Comparison of ENCODE assay signal across 13 mouse cellular contexts in the genomic region with DNA sequence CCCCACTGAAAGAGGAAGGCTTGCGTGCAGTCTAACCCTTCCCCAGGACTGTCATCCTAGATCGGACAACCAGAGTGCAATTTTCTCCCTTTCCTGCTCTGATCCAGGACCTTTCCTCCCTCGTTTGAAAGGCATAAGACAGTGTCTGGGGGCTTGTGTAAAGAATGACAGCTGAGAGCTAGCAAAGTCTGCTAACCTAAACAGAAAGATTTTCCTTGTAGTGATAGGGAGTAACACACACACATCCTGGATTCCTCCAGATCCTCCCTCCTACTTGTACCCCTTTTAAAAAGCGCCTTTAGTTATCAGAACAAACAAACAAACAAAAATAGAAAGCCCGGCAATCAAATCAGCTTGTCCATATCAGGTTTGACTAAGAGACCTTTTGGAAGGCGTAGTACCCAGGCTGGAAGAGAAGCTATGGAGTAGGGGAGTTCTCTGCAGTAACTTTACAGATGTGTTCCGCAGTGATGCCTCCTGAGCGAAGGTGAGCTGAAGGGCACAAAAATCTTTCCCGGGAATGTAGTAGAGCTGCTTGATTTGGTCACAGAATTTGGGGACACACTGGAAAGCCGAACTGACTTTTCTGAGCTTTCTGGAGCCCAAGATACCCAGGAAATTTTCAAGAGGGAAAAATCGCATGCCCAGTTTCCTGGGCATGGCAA. TPM values are rescaled to one million over a fixed set of nuclear protein-coding genes. Genes with fewer than 3 reads are reported as not detected.
DNase-seq lines count a peak whose midpoint lies in the region; ATAC-seq and TF ChIP-seq lines count a peak whose summit lies in the region.
"Had no signal": no experiment of that assay in that cellular context is flagged by ENCODE, and none has a peak within 500 bp of the region (broad histone marks: within the 10 kb centered on the region; RNA-seq: fewer than 3 reads in every experiment).

No protein-coding gene starts in this region.

- H3K36me3 ChIP-seq in E14TG2a.4 (ENCODE audit: insufficient read depth, low read length) = no peaks in the 10 kb centered on the region
- no peaks in the 10 kb centered on the region for H3K36me3 ChIP-seq in embryonic facial prominence, embryonic 14.5 days (ENCODE audit: control insufficient read depth, insufficient read depth, low read length)
- H3K36me3 ChIP-seq in hindbrain, embryonic 13.5 days = no peaks in the 10 kb centered on the region
- H3K36me3 ChIP-seq in midbrain, embryonic 13.5 days = no peaks in the 10 kb centered on the region
- H3K36me3 ChIP-seq: heart, embryonic 15.5 days had no signal

- peak overlapping the region; percentile 4 for H3K4me2 ChIP-seq in embryonic facial prominence, embryonic 14.5 days (ENCODE audit: low read depth, low read length)
- H3K4me2 ChIP-seq in hindbrain, embryonic 13.5 days = peak overlapping the region; percentile 62
- peak overlapping the region; percentile 66 for H3K4me2 ChIP-seq in midbrain, embryonic 13.5 days (replicated peaks)
- H3K4me2 ChIP-seq: heart, embryonic 15.5 days had no signal

- TF ChIP-seq CTCF in E14TG2a.4 (conservative IDR thresholded peaks at IDR 0.05; ENCODE audit: low read length) = no peak

- H3K9me3 ChIP-seq in E14TG2a.4 (ENCODE audit: low read length) = no peaks in the 10 kb centered on the region
- no peaks in the 10 kb centered on the region for H3K9me3 ChIP-seq in embryonic facial prominence, embryonic 14.5 days (ENCODE audit: control insufficient read depth, low read length)
- no peaks in the 10 kb centered on the region for H3K9me3 ChIP-seq in hindbrain, embryonic 13.5 days
- no peaks in the 10 kb centered on the region for H3K9me3 ChIP-seq in midbrain, embryonic 13.5 days
- H3K9me3 ChIP-seq: heart, embryonic 15.5 days had no signal

- peaks cover 56% of the 10 kb centered on the region for H3K27me3 ChIP-seq in E14TG2a.4 (ENCODE audit: insufficient read depth, low read length)
- H3K27me3 ChIP-seq in embryonic facial prominence, embryonic 14.5 days (replicated peaks; ENCODE audit: control insufficient read depth, insufficient read depth, low read length) = peaks cover 90% of the 10 kb centered on the region
- H3K27me3 ChIP-seq in hindbrain, embryonic 13.5 days = peaks cover 77% of the 10 kb centered on the region
- H3K27me3 ChIP-seq in midbrain, embryonic 13.5 days = peaks cover 77% of the 10 kb centered on the region

- 4% methylated on average over 11 of the region's 11 CpGs for WGBS in embryonic facial prominence, embryonic 14.5 days
- WGBS in hindbrain, embryonic 13.5 days = 3% methylated on average over 11 of the region's 11 CpGs
- 3% methylated on average over 11 of the region's 11 CpGs for WGBS in midbrain, embryonic 13.5 days

- peaks cover 38% of the 10 kb centered on the region for H3K4me1 ChIP-seq in E14TG2a.4 (replicated peaks; ENCODE audit: low read depth, low read length)
- H3K4me1 ChIP-seq in embryonic facial prominence, embryonic 14.5 days (ENCODE audit: control insufficient read depth, insufficient read depth, low read length) = no peaks in the 10 kb centered on the region
- peaks cover 12% of the 10 kb centered on the region; the same call in 1 of the 2 replicates for H3K4me1 ChIP-seq in hindbrain, embryonic 13.5 days (replicated peaks)
- H3K4me1 ChIP-seq in midbrain, embryonic 13.5 days (replicated peaks) = peaks cover 11% of the 10 kb centered on the region
- H3K4me1 ChIP-seq: heart, embryonic 15.5 days had no signal

- no peak overlapping the region for H3K27ac ChIP-seq in embryonic facial prominence, embryonic 14.5 days (replicated peaks; ENCODE audit: low read depth, low read length)
- H3K27ac ChIP-seq in hindbrain, embryonic 13.5 days = peak overlapping the region; percentile 93
- peak overlapping the region; percentile 97 for H3K27ac ChIP-seq in midbrain, embryonic 13.5 days
- H3K27ac ChIP-seq: heart, embryonic 15.5 days had no signal

- H3K4me3 ChIP-seq in E14TG2a.4 (replicated peaks; ENCODE audit: low read length) = 0 out of 2 replicates have a peak overlapping the region, but pooled peaks have one; percentile 17
- H3K4me3 ChIP-seq in embryonic facial prominence, embryonic 14.5 days (ENCODE audit: low read depth, low read length) = peak overlapping the region; percentile 8; the same call in 1 of the 2 replicates
- H3K4me3 ChIP-seq in hindbrain, embryonic 13.5 days = peak overlapping the region; percentile 50
- peak overlapping the region; percentile 55 for H3K4me3 ChIP-seq in midbrain, embryonic 13.5 days (replicated peaks)
- H3K4me3 ChIP-seq: heart, embryonic 15.5 days had no signal

- no peak for DNase-seq in embryonic facial prominence, embryonic 14.5 days (ENCODE audit: low spot score)
- DNase-seq in kidney, adult 18-20 months = no peak
- no peak for DNase-seq in spleen, postnatal 4 days (ENCODE audit: low spot score in 2 of 2)
- DNase-seq in cerebellum, adult 11 months = no peak
- DNase-seq in ovary, postnatal 14 days (ENCODE audit: low spot score) = no peak
- DNase-seq: gastrocnemius, postnatal 36 days; liver had no signal

- no peak overlapping the region for H3K9ac ChIP-seq in embryonic facial prominence, embryonic 14.5 days (ENCODE audit: low read depth, low read length)
- H3K9ac ChIP-seq in hindbrain, embryonic 13.5 days = peak overlapping the region; percentile 89
- peak overlapping the region; percentile 82 for H3K9ac ChIP-seq in midbrain, embryonic 13.5 days (replicated peaks)
- H3K9ac ChIP-seq: heart, embryonic 15.5 days had no signal

- ATAC-seq in embryonic facial prominence, embryonic 14.5 days (ENCODE audit: low read depth) = no peak
- no peak for ATAC-seq in hindbrain, embryonic 13.5 days (ENCODE audit: low FRiP score)
- no peak for ATAC-seq in midbrain, embryonic 13.5 days
- ATAC-seq: lung, postnatal 0 days had no signal

RNA-seq across cellular contexts. Expression of a gene that starts 3.9 kb away (rescaled TPM):
- 3.9 and 4.4 TPM in 2 replicates for polyA plus RNA-seq in embryonic facial prominence, embryonic 14.5 days (2014; fragmentation: Nextera tagmentation; extraction: Ambion mirVana)
- 78.6 and 80.9 TPM in 2 replicates for polyA plus RNA-seq in hindbrain, embryonic 13.5 days (2015; fragmentation: Nextera tagmentation; extraction: Ambion mirVana)
- 76.8 and 92.2 TPM in 2 replicates for polyA plus RNA-seq in midbrain, embryonic 13.5 days (2015; fragmentation: Nextera tagmentation; extraction: Ambion mirVana)
- polyA plus RNA-seq: kidney, embryonic 14.5 days; lung, postnatal 0 days had no signal

Comparison
In these comparisons a context has a peak if more than half of its experiments do, and no peak if none do; other contexts are left out.
1. H3K4me2 ChIP-seq: peak in every context shown above with its lines; median percentile 66 in midbrain, embryonic 13.5 days; 62 in hindbrain, embryonic 13.5 days; 4 in embryonic facial prominence, embryonic 14.5 days.
2. RNA of a gene that starts 3.9 kb away (polyA plus RNA-seq): 78.6 to 80.9 TPM in hindbrain, embryonic 13.5 days and 76.8 to 92.2 TPM in midbrain, embryonic 13.5 days; 3.9 to 4.4 TPM in embryonic facial prominence, embryonic 14.5 days; every median in the first group is over 10 times any median in the second.
3. Peak in every context shown above with its lines, with median percentiles within 50 percentile points of each other: H3K4me3 ChIP-seq.